Mouse (Mus musculus) 416B (cell line): ENCODE data around the gene Cdkl1.
A peak's percentile ranks its signal among the peaks of the same experiment; 100 is the strongest.

Experiments used
- DNase-seq: peaks from one replicate; pipeline ENCODE4 v3.0.0; 2011; ENCODE audit warnings: low read depth

Gene Cdkl1

DNA sequence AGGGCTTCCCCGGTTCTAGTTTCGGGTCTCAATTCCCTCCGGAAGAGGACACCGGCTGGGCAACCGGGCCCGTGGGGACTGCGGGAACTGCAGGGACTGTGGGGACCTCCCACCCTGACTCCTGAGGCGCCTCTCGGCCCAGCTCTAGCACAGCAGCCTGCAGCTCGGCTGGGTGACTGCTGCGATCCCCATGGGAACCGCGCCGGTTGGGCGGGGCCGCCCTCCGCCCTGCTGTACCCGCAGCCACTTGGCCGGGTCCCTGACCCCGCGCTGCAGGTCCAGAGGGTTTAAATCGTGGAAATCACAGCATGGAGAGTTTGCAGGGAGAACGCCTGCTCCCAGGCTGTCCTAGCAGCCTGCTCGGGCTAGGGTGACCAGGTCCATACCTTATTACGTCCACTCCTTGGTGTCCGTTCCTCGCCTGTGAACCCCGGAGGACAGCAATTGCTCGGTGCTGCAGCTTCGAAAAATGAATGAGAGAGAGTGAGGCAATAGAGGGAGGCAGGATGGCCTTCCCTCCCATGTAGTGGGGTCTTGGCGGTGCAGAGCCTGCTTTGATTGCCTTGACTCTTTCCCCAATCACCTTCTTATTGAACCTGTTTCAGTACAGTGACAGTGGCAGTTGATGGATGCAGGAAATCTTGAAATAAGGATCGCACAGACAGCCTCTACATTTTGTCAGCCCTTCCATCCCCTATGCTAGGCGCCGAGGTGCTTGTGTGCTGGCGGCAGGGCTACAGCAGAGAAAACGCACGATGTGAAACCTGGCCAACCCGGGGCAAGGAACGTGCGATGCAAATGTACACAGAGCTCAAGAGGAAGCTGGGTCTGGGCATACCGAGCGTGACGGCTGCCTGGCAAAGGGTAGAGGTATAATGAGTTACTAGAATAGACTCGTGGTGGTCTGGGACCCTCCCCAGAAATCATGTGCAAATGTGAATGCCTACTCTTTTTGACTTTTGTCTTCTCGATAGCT lies at the start of gene Cdkl1:
Cdkl1 (minus strand) TSS at position 738 of the 976 bp plus-strand sequence.
- no peak for DNase-seq

DNA sequence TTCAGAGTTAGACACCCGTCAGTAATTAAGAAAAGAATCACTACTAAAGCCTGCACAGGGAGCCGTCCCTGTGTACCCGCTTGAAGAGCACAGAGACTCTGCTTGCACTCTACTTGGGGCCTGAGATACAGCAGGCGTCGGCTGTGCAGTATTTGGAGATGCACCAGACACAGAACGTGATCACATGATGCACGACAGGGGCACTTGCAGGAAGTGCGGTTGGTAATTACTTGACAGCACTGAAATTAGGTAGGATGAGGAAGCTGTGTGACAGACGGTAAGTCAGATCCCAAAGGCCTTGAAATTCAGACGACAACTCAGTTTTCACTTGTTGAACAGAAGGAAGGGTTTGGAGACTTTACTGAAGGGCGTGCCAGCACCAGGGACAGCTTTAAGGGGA lies 47.3 kb upstream of the Cdkl1 start:
- no peak for DNase-seq

DNA sequence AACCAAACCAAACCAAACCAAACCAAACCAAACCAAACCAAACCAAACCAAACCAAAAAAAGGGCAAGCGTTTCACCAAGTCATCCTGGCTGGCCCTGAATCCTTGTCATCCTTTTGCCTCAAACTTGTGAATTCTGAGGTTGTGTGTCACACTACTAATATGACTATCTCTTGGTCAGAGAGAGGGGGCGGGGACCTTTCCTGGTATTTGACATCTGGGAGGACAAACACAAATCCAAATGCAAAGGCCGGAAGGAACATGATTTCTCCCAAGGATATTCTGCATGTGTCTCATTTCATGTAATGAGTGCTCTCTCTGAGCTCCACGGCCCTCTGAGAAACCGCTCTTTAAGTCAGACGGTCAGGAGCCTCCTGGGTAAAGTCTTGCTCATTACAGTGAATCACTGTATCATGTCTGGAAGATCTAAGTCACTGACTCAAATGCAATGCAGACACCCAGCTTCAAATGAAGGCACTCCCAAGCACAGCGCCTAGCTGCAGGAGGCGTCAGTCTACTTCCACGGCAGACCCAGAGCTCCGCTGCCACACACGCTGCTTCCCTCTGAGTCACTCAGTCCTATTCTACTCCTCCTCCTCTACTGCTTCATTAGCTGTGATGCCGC lies 43.0 kb upstream of the Cdkl1 start:
- no peak for DNase-seq

DNA sequence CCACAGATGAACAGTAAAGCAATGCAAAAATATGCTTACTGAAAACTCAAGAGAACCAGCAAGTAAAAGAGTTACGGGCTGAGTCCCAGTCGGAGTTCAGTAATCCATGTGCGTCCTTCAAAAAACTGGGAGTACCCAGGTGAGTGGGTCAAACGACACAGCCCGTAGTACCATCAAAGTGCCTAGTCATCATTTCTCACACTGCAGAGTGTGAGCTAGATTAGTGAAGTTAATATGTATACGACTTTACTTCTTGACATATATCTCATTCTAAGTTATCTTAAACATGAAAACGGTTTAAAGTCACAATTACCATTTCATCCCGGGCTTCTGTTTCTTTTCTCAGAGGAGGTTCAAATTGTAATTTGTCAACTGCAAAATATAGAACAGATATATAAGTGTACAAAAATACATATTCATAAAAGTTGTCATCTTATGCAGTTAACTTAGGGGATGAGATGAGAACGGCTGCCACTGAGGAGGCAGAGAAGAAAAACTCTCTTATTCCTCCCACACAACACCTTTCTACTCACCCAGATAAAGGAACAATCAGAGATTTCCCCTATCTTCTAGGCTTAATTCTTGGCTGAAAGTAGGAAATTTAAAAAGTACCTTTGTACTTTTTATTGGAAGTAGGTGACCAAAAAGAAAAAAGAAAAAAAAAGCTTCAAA lies 40.3 kb upstream of the Cdkl1 start:
- no peak for DNase-seq

DNA sequence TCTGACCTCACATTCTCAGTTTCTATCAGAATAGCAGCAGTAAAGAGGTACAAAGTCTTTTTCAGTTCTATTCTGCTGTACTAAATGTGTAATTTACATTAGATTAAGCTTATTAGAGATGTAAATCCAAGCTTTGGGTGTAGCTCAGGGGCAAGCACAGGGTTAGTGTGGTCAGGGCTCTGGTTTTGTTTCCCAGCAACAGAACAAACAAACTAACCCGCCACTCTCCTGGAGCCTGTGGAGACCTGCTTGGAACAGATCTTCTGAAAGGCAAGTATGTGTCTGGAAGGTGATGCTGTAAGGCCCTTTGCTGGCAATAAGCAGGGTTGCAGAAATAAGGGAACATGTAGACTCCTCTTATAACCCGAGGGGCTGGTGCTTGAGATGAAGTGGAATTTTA lies 37.1 kb upstream of the Cdkl1 start:
- no peak for DNase-seq

DNA sequence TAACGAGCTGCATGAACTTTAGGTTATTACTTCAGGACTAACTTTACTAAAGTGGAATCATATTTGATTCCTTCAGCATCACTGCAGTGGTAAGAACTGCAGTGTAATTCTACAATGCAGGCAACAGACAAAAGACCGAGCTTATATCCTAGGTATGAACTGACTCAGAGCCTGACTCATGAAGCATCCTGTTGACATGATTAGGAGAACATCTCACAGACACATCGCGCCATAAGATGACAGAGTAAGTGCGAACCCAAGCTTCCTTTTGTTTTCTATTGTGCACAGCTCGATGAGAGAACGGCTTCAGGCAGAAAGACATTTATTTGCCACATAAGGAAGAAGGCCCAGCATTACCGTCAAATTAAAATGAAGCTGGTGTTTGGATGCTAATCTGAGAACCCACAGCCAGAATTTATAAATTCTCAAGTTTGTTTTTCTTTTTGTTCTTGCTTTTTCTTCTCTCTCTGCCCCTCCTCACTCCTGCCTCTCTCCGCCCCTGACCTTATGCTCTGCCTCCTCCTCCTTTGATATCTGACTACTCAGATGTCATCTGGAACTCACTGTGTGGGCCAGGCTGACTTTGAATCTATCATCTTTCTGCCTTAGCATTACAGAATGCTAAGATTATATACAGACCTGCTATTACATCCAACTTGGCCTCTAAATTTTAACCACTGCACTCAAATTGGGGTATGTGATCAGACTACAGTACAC lies 34.0 kb upstream of the Cdkl1 start:
- peak; percentile 46 for DNase-seq

DNA sequence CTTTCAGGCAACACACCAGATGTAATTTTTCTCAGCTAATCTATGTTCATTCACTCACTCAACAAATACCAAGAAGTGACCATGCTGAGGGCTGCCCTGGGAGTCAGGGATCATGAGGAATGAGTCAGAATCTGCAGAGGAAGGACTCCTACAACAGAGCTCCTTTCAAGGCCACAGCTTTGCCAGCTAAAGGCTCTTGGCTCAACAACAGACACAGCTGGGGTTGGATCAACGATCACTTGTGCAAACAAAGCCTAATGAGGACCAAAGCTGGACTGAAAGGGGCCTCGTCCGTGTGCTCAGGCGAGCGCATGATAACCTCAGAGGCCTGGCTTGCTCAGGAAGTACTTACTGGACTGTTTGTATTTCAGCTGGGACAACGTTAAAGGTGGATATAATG lies 23.2 kb upstream of the Cdkl1 start:
- peak; percentile 51 for DNase-seq

DNA sequence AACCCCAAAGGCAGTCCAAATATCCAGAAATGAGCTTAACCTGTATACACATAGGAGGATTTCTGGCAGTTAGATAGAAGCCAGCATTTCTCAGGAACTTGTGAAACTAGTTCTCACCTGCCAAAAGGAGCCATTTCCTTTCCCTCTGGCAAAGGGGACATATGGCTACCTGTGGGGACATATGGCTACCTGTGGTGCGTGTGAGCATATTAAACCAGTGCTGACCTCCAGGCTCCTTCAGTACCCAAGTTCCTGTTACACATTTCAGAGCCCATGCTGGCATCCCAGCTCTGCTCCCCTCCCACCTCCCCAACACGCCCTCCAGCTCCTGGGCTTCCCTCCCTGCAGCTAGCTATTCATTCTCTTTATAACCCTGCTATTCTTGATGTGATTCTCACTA lies 22.5 kb upstream of the Cdkl1 start:
- DNase-seq, result no peak

DNA sequence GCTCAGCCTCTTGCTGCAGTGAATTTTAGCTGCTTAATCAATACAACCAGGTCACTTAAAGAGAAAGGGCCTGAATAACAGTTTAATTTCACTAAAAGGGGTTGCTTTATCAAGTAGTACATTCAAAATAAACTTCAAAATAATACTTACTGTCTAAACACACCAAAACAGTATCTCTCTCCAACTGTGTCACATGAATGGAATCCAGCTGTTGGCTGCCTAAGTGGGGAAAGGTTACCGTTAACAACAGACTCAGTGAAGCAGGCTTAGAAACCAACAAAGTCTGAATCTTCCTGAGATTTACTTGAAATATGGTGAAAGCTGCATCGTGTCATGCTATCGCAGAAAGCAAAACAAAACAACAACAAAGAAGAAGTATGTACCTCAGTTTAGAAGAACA lies 21.9 kb upstream of the Cdkl1 start:
- DNase-seq, result no peak

DNA sequence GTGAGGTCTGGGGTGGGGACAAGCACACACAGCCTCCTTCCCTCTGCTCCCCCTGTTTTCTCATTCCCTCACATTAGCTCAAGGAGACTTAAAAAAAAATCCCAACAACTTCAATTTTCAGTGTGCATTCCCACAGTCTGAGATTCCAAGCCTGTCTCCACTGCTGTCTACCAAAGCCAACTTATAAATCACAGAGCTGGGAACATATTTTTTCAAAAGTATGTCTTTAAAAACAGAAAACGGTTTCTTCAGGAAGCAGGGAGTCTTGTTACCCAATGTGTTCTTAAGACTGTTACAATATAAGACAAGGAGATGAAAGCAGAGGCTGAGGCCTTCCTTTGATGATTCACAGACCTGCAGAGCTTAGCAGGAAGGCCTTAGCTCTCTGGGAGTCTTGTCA lies 20.9 kb upstream of the Cdkl1 start:
- peak; percentile 29 for DNase-seq

DNA sequence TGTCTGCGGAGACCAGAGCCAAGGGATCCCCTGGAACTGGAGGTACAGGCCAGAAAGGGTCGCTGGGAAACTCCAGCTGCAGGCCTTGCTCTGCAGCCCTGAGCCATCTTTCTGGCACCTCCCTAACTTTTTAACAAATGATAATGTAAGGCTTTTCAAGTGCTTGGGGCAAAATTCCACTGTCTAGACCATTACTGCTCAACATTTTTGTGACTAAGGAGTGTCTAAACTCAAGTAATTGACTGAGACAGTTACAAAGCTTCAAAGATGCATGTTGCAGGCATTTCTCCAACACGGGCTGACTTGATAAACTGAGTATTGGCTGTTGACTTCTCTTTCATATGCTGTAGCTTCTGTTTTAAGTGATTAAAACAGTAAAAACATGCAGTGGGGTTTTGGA lies 18.4 kb upstream of the Cdkl1 start:
- DNase-seq, result no peak

DNA sequence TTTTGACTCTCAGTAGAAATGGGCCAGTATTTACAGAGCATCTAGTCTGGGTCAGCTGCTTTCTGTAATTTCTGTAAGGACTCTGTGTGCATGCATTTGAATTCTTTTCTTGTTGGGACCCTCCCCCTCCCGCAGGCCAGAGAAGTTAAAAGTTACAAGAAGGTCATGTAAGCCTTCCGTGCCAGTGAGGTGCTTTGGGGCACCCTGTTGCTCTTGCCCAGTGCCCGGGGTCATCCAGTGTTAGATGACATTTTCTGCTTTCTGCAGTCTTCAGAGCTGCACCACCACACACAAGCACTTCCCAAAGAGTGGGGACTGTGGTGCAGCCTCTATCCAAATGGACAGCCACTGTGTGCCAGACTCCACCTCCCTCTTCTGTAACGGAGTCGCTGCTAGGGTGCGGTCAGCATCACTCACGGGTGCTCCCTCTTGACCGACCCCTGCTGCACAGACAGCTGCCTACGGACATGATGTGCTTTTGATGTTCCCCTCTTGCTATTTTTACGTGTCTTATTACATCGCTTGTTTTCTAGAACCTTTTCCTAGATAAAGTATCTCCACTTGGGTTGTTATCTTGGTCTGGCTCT lies 16.4 kb upstream of the Cdkl1 start:
- no peak for DNase-seq

DNA sequence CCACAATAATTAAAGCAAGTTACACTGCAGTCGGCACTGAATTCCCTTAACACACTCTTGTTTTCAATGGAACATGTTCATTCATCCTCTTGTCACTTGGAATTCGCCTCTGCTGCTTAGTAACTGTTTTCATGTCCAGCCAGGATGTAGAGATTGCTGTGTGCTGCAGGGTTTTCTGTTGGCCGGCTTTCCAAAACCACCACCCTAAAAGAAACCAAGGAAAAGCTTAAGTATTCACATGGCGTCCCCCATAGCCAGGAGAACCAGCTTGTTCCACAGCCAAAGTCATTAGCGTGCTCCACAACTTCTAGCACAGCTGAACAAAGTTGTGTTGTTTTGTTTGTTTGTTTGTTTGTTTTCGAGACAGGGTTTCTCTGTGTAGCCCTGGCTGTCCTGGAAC lies 14.1 kb upstream of the Cdkl1 start:
- DNase-seq, result no peak

DNA sequence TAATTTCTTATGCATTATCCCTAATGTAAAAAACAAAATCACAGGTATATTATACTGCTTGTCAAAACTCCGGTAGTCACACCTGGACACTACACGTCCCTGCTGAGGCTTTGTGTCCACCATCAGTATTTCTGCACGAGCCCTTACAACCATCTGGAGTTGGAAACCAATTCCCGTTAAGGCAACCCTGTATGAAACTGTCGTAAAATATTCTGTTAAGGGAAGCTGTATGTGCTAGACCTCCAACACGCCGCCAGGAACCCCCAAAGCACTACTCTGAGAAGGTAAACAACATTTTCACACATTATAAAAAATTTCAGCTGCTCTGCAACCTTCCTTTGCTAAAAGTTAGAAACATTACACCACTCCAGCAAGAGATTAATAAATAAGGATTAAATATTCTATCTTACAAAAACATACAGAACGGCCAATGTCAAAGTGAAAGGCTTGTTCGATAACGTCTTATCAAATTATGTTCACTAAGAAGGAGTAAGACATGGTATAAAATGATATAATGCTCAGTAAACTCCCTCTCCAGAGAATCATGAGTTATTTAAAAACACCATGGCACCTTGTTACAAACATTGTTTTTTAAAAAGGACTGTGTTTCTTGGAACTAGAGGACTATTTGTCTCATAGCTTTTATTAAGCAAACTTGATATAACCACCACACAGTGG lies 13.5 kb upstream of the Cdkl1 start:
- DNase-seq, result no peak

DNA sequence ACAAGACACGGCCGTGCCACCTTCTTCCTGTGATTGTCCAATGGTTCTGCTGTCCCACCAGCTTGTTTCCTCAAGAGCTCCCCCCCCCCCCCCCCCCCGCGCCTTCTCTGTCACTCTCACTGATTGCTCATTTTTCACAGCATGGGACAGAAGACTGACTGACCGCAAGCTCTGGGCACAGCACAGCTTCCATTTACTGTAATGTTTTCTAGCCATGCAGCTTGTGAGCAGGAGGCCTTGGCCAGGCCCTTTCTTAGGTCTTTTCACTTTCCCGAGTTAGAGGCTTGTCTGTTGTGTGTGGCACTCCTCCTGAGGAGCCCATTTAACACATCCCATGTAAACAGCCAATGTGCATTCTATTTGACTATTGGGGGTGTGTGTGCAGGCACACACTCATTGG lies 12.1 kb upstream of the Cdkl1 start:
- DNase-seq, result no peak

DNA sequence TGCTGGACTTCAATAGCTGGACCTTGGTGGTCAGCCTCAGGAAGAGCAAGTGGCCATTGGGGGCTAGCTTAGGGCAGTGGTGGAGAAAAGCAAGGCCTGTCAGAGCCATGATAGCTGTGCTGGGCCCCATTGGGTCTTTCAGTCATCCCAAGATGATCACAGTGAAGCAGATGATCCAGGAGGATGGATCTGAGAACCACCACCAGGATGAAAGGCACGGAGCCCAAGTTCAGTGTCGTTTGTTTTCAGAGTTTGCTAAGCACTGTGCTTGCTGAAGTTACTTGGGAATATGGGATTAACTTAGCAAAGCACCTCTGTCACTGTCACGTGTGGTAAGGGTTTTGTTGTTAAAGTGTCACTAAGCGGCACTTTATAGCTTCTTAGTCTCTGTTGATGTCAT lies 9.5 kb upstream of the Cdkl1 start:
- no peak for DNase-seq

DNA sequence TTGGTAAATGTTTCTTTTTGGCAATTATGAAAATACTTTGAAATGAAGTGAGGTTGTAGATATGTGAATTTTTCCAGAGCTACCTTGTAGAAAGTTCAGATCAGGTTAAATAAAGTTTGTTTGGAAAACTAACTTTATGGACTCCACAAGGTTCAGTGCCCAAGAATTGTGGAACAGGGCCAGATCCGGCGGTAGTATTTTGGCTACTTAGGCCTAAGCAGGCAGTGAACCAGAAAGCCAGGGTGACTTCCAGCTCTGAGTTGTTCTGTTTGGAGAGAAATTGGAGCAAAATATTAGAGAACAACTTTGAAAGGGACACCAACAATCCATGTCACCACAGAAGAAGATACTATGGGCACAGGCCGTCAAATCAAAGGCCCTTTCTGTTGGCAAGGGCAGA lies 5.2 kb upstream of the Cdkl1 start:
- DNase-seq, result no peak

DNA sequence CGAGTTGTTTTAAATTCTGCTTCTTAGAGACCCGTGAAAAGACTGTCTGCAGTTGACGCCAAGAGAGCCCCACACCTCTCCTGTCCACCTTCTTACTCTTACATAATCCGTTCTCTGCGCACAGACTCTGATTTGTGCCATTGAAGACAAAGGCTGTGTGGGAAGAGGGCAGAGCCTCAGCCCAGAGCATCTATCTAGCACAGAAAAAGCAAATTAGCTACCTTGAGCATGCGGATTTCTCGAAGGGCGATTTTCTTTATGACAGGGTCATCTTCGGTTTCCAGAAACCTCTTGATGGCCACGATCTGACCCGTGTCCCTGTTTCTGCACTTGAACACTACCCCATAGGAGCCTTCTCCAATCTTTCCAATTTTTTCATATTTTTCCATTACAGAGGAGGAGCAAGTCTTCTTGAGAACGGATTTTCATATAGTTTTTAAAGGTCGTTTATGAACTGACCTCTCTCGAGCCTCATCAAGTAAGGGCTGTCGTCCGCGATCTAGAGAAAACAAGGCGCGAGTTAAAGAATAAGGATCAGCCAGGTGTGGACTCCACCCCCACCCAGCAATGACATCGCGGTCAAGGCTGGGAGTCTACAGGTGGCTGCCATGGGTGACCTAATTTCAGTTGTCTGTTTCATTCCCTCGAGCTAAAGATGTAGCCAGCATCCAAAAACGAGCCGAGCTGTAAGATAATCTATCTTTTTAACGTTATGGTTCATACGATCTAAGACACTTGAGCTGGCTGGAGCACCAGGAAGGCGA lies 1.1 kb downstream of the Cdkl1 start:
- DNase-seq, result no peak

DNA sequence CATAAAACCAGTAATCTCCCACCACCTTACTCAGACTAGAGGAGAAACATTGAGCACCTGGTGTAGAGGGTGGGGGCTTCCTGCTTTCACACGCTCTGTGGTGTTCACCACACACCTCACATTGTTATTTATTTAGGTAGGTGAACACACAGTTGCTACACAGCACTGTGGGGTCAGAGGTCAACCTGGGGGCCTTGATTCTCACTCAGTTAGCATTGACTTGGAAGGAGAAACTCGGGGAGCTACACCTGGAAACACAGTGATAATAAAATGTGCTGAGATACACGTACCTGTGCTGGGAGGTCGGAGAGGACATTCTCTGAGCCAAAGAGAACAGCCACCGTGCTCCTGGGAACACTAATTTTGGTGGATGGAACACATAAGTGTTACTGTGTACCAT lies 2.7 kb downstream of the Cdkl1 start:
- no peak for DNase-seq

DNA sequence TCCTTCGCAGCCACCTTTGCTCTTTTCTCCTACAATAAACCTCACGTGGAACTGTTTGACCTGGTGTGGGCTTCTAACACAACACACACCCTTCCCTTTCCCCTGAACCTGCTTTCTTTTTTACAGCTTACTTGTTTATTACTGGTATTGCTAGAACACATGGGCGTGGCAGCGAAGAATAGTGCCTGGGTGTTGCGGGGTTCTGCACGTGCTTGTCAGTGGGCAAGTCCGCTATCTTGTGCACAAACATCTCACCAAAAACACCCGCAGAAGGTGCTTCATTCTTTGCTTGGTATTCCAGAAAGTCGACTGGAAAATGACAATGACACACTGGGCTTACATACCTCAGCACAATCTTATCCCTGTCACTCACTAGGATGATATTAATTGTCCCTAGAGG lies 5.6 kb downstream of the Cdkl1 start:
- DNase-seq, result no peak
